Mouse (Mus musculus): ENCODE data around the gene Rab12. TPM values are rescaled to one million over a fixed set of nuclear protein-coding genes. Genes with fewer than 3 reads are reported as not detected.
A peak's percentile ranks its signal among the peaks of the same experiment; 100 is the strongest.

The Rab12 gene
- polyA plus RNA-seq, 1 experiment from 2014 or later: 5.2 TPM

GRCm38 (mm10) chr17:66483651-66484454, 35.7 kb downstream of the Rab12 start:
- Histone ChIP-seq H3K27me3 (replicated peaks; ENCODE audit: control insufficient read depth, insufficient read depth, low read length) (no peaks in the 10 kb centered on the region), H3K36me3 (ENCODE audit: control insufficient read depth, insufficient read depth, low read length) (no peaks in the 10 kb centered on the region), H3K9ac (ENCODE audit: low read depth, low read length) (no peak overlapping the region), H3K4me3 (ENCODE audit: low read length) (no peak overlapping the region), H3K27ac (ENCODE audit: low read length) (no peak overlapping the region), H3K9me3 (ENCODE audit: control insufficient read depth, low read length) (no peaks in the 10 kb centered on the region), H3K4me1 (ENCODE audit: control insufficient read depth, insufficient read depth, low read length) (no peaks in the 10 kb centered on the region), H3K4me2 (ENCODE audit: low read depth, low read length) (no peak overlapping the region)
- no peak for ATAC-seq
- WGBS: 86% methylated on average over 9 of the region's 9 CpGs

- ATAC-seq: no peak
- 81% methylated on average over 5 of the region's 5 CpGs for WGBS
- no peak overlapping the region for H3K4me3 ChIP-seq (ENCODE audit: low read length)
Measured at GRCm38 (mm10) chr17:66481295-66481694, 38.2 kb downstream of the Rab12 start.

GRCm38 (mm10) chr17:66480491-66481278, 38.8 kb downstream of the Rab12 start:
- no peak overlapping the region for H3K4me2 ChIP-seq (ENCODE audit: low read depth, low read length)
- 37% methylated on average over 17 of the region's 17 CpGs for WGBS
- H3K9me3 ChIP-seq (ENCODE audit: control insufficient read depth, low read length): no peaks in the 10 kb centered on the region
- H3K36me3 ChIP-seq (ENCODE audit: control insufficient read depth, insufficient read depth, low read length): no peaks in the 10 kb centered on the region
- H3K27me3 ChIP-seq (replicated peaks; ENCODE audit: control insufficient read depth, insufficient read depth, low read length): no peaks in the 10 kb centered on the region
- no peak overlapping the region for H3K9ac ChIP-seq (ENCODE audit: low read depth, low read length)
- ATAC-seq: no peak
- no peak overlapping the region for H3K4me3 ChIP-seq (ENCODE audit: low read length)
- H3K27ac ChIP-seq (ENCODE audit: low read length): no peak overlapping the region
- H3K4me1 ChIP-seq (ENCODE audit: control insufficient read depth, insufficient read depth, low read length): no peaks in the 10 kb centered on the region

More at GRCm38 (mm10) chr17:66481295-66481694, 38.2 kb downstream of the Rab12 start:
- no peak overlapping the region for H3K9ac ChIP-seq (ENCODE audit: low read depth, low read length)
- H3K4me1 ChIP-seq (ENCODE audit: control insufficient read depth, insufficient read depth, low read length): no peaks in the 10 kb centered on the region
- H3K36me3 ChIP-seq (ENCODE audit: control insufficient read depth, insufficient read depth, low read length): no peaks in the 10 kb centered on the region
- no peak overlapping the region for H3K27ac ChIP-seq (ENCODE audit: low read length)
- H3K4me2 ChIP-seq (ENCODE audit: low read depth, low read length): no peak overlapping the region
- H3K27me3 ChIP-seq (replicated peaks; ENCODE audit: control insufficient read depth, insufficient read depth, low read length): no peaks in the 10 kb centered on the region
- H3K9me3 ChIP-seq (ENCODE audit: control insufficient read depth, low read length): no peaks in the 10 kb centered on the region

- Histone ChIP-seq H3K27ac (ENCODE audit: low read length) (no peak overlapping the region), H3K9me3 (ENCODE audit: control insufficient read depth, low read length) (no peaks in the 10 kb centered on the region), H3K4me2 (ENCODE audit: low read depth, low read length) (peak overlapping the region; percentile 37), H3K27me3 (replicated peaks; ENCODE audit: control insufficient read depth, insufficient read depth, low read length) (no peaks in the 10 kb centered on the region), H3K9ac (ENCODE audit: low read depth, low read length) (no peak overlapping the region), H3K36me3 (ENCODE audit: control insufficient read depth, insufficient read depth, low read length) (no peaks in the 10 kb centered on the region), H3K4me3 (ENCODE audit: low read length) (peak overlapping the region; percentile 3; the same call in 1 of the 2 replicates), H3K4me1 (ENCODE audit: control insufficient read depth, insufficient read depth, low read length) (no peaks in the 10 kb centered on the region)
- 24% methylated on average over 21 of the region's 21 CpGs for WGBS
- ATAC-seq: peak; percentile 40; the same call in 1 of the 2 replicates
Measured at GRCm38 (mm10) chr17:66479813-66480490, 39.6 kb downstream of the Rab12 start.

GRCm38 (mm10) chr17:66479311-66479710, 40.2 kb downstream of the Rab12 start:
- no peaks in the 10 kb centered on the region for H3K36me3 ChIP-seq (ENCODE audit: control insufficient read depth, insufficient read depth, low read length)
- H3K4me2 ChIP-seq (ENCODE audit: low read depth, low read length): peak overlapping the region; percentile 37
- peak overlapping the region; percentile 3 for H3K4me3 ChIP-seq (ENCODE audit: low read length)
- no peaks in the 10 kb centered on the region for H3K27me3 ChIP-seq (replicated peaks; ENCODE audit: control insufficient read depth, insufficient read depth, low read length)
- 32% methylated on average over 13 of the region's 13 CpGs for WGBS
- no peaks in the 10 kb centered on the region for H3K4me1 ChIP-seq (ENCODE audit: control insufficient read depth, insufficient read depth, low read length)
- no peaks in the 10 kb centered on the region for H3K9me3 ChIP-seq (ENCODE audit: control insufficient read depth, low read length)
- no peak overlapping the region for H3K9ac ChIP-seq (ENCODE audit: low read depth, low read length)
- H3K27ac ChIP-seq (ENCODE audit: low read length): no peak overlapping the region
- peak; percentile 52 for ATAC-seq

- H3K27ac ChIP-seq (ENCODE audit: low read length): no peak overlapping the region
- no peak overlapping the region for H3K4me3 ChIP-seq (ENCODE audit: low read length)
- H3K4me1 ChIP-seq (ENCODE audit: control insufficient read depth, insufficient read depth, low read length): no peaks in the 10 kb centered on the region
- H3K36me3 ChIP-seq (ENCODE audit: control insufficient read depth, insufficient read depth, low read length): no peaks in the 10 kb centered on the region
- WGBS: 85% methylated on average over 1 of the region's 1 CpGs
- ATAC-seq: no peak
- H3K4me2 ChIP-seq (ENCODE audit: low read depth, low read length): no peak overlapping the region
- H3K9ac ChIP-seq (ENCODE audit: low read depth, low read length): no peak overlapping the region
- no peaks in the 10 kb centered on the region for H3K9me3 ChIP-seq (ENCODE audit: control insufficient read depth, low read length)
- H3K27me3 ChIP-seq (replicated peaks; ENCODE audit: control insufficient read depth, insufficient read depth, low read length): no peaks in the 10 kb centered on the region
Measured at GRCm38 (mm10) chr17:66473205-66473604, 46.3 kb downstream of the Rab12 start.

- ATAC-seq: no peak
- Histone ChIP-seq H3K9me3 (ENCODE audit: control insufficient read depth, low read length) (no peaks in the 10 kb centered on the region), H3K4me3 (ENCODE audit: low read length) (no peak overlapping the region), H3K27ac (ENCODE audit: low read length) (no peak overlapping the region), H3K27me3 (replicated peaks; ENCODE audit: control insufficient read depth, insufficient read depth, low read length) (no peaks in the 10 kb centered on the region), H3K36me3 (ENCODE audit: control insufficient read depth, insufficient read depth, low read length) (no peaks in the 10 kb centered on the region), H3K9ac (ENCODE audit: low read depth, low read length) (no peak overlapping the region), H3K4me2 (ENCODE audit: low read depth, low read length) (no peak overlapping the region), H3K4me1 (ENCODE audit: control insufficient read depth, insufficient read depth, low read length) (no peaks in the 10 kb centered on the region)
- WGBS: 56% methylated on average over 5 of the region's 5 CpGs
Measured at GRCm38 (mm10) chr17:66471775-66472174, 47.8 kb downstream of the Rab12 start.

GRCm38 (mm10) chr17:66471252-66471651, 48.3 kb downstream of the Rab12 start:
- no peaks in the 10 kb centered on the region for H3K36me3 ChIP-seq (ENCODE audit: control insufficient read depth, insufficient read depth, low read length)
- no peak for ATAC-seq
- no peaks in the 10 kb centered on the region for H3K9me3 ChIP-seq (ENCODE audit: control insufficient read depth, low read length)
- H3K4me2 ChIP-seq (ENCODE audit: low read depth, low read length): no peak overlapping the region
- no peaks in the 10 kb centered on the region for H3K27me3 ChIP-seq (replicated peaks; ENCODE audit: control insufficient read depth, insufficient read depth, low read length)
- H3K9ac ChIP-seq (ENCODE audit: low read depth, low read length): no peak overlapping the region
- no peaks in the 10 kb centered on the region for H3K4me1 ChIP-seq (ENCODE audit: control insufficient read depth, insufficient read depth, low read length)
- H3K4me3 ChIP-seq (ENCODE audit: low read length): no peak overlapping the region
- 67% methylated on average over 4 of the region's 4 CpGs for WGBS
- H3K27ac ChIP-seq (ENCODE audit: low read length): no peak overlapping the region

GRCm38 (mm10) chr17:66470020-66470419, 49.5 kb downstream of the Rab12 start:
- ATAC-seq: no peak
- no peak overlapping the region for H3K4me2 ChIP-seq (ENCODE audit: low read depth, low read length)
- H3K9me3 ChIP-seq (ENCODE audit: control insufficient read depth, low read length): no peaks in the 10 kb centered on the region
- 60% methylated on average over 8 of the region's 8 CpGs for whole genome bisulfite sequencing
- H3K36me3 ChIP-seq (ENCODE audit: control insufficient read depth, insufficient read depth, low read length): no peaks in the 10 kb centered on the region
- no peak overlapping the region for H3K27ac ChIP-seq (ENCODE audit: low read length)
- H3K4me1 ChIP-seq (ENCODE audit: control insufficient read depth, insufficient read depth, low read length): no peaks in the 10 kb centered on the region
- no peak overlapping the region for H3K9ac ChIP-seq (ENCODE audit: low read depth, low read length)
- H3K4me3 ChIP-seq (ENCODE audit: low read length): no peak overlapping the region
- no peaks in the 10 kb centered on the region for H3K27me3 ChIP-seq (replicated peaks; ENCODE audit: control insufficient read depth, insufficient read depth, low read length)

Measured in intestine, embryonic 16.5 days (tissue).